Mouse (Mus musculus): ENCODE measurements around the gene Retsat. TPM values are rescaled to one million over a fixed set of nuclear protein-coding genes. Genes with fewer than 3 reads are reported as not detected.

The Retsat gene
- total and polyA plus RNA-seq, 3 experiments, result 15.5 to 27.7 (median 15.6) TPM

- no peak for DNase-seq (ENCODE audit: extremely low read depth)
- Histone ChIP-seq H3K9ac (ENCODE audit: insufficient read depth, low read depth) (no peak overlapping the region), H3K36me3 (replicated peaks in 1 of 2; ENCODE audit: control insufficient read depth in 1 of 2, insufficient read depth in 1 of 2, low read length in 1 of 2) (peaks cover 22 to 80% of the 10 kb centered on the region in 2 experiments), H3K27ac (ENCODE audit: insufficient read depth, low read depth) (no peak overlapping the region), H3K4me3 (replicated peaks in 1 of 3; ENCODE audit: low read depth in 2 of 3, low read length in 2 of 3, poor library complexity in 1 of 3) (no peak overlapping the region), H3K4me1 (ENCODE audit: control insufficient read depth in 1 of 2, insufficient read depth in 2 of 2) (peaks cover 0 to 1% of the 10 kb centered on the region in 2 experiments; a peak in 1 of 4 replicates), H3K27me3 (replicated peaks) (no peaks in the 10 kb centered on the region), H3K79me2 (replicated peaks; ENCODE audit: control insufficient read depth, extremely low read depth, insufficient read depth, poor library complexity, severe bottlenecking) (no peaks in the 10 kb centered on the region), H3K9me3 (replicated peaks; ENCODE audit: low read length) (no peaks in the 10 kb centered on the region), H3K4me2 (ENCODE audit: insufficient read depth, low read depth, poor library complexity, severe bottlenecking) (no peak overlapping the region)
- TF ChIP-seq MXI1 (IDR thresholded peaks at IDR 0.05; ENCODE audit: low read depth, low read length) (no peak), MAZ (IDR thresholded peaks at IDR 0.05; ENCODE audit: low read depth, low read length) (no peak), JUN (IDR thresholded peaks at IDR 0.05; ENCODE audit: insufficient read depth, low read depth, low read length) (no peak), EP300 (IDR thresholded peaks at IDR 0.05; ENCODE audit: low read length) (no peak), NELFE (IDR thresholded peaks at IDR 0.05; ENCODE audit: low read depth, low read length) (no peak), ZMIZ1 (IDR thresholded peaks at IDR 0.05; ENCODE audit: low read depth, low read length) (no peak), BHLHE40 (IDR thresholded peaks at IDR 0.05; ENCODE audit: low read depth, low read length) (no peak), RCOR1 (conservative IDR thresholded peaks at IDR 0.05; ENCODE audit: low read depth, low read length) (no peak), IRF4 (IDR thresholded peaks at IDR 0.05; ENCODE audit: low read depth, low read length) (no peak), USF1 (IDR thresholded peaks at IDR 0.05; ENCODE audit: low read depth, low read length) (no peak), MYC (IDR thresholded peaks at IDR 0.05; ENCODE audit: low read depth, low read length) (no peak), E2F4 (IDR thresholded peaks at IDR 0.05; ENCODE audit: insufficient replicate concordance, low read depth, low read length) (no peak), JUND (conservative IDR thresholded peaks at IDR 0.05; ENCODE audit: low read depth, low read length) (no peak), KAT2A (IDR thresholded peaks at IDR 0.05; ENCODE audit: insufficient replicate concordance, low read length) (no peak), ZKSCAN1 (IDR thresholded peaks at IDR 0.05; ENCODE audit: borderline replicate concordance, low read depth, low read length) (no peak), UBTF (IDR thresholded peaks at IDR 0.05; ENCODE audit: low read depth, low read length) (no peak), ZNF384 (IDR thresholded peaks at IDR 0.05; ENCODE audit: low read depth, low read length) (no peak), ELF1 (IDR thresholded peaks at IDR 0.05; ENCODE audit: low read depth, low read length) (no peak), GABPA (IDR thresholded peaks at IDR 0.05; ENCODE audit: insufficient replicate concordance, low read depth, low read length) (no peak), ETS1 (conservative IDR thresholded peaks at IDR 0.05; ENCODE audit: low read depth, low read length) (no peak)
- dilution Hi-C loops (cut with MboI; ENCODE audit: extremely low pct_ligation_motif_present, extremely low pct_unique_long_range_greater_than_20kb, low sequenced_read_pairs), result no loop called here
- in situ Hi-C loops (cut with MboI; ENCODE audit: low pct_ligation_motif_present, low pct_unique_long_range_greater_than_20kb, low sequenced_read_pairs), result no loop called here
These were observed 27.5 kb upstream of the Retsat start for GRCm38 (mm10) chr6:72570644-72571397.

Data from CH12.LX (cell line).